ENCODE assay signal across 12 mouse cellular contexts in genomic region chr4:35606200-35606599, GRCm38 (mm10).
"Had no signal": no experiment of that assay in that cellular context is flagged by ENCODE, and none has a peak within 500 bp of the region (broad histone marks: within the 10 kb centered on the region; RNA-seq: fewer than 3 reads in every experiment).

No protein-coding gene starts in this region.

- DNase-seq: gastrocnemius, postnatal 14 days; gastrocnemius, postnatal 36 days; heart, adult 2 months; heart, postnatal 14 days; heart, postnatal 36 days; kidney, adult 11 months; kidney, adult 2 months; kidney, adult 9 months; kidney, postnatal 25 days; kidney, postnatal 4 days; liver; liver, embryonic 13.5 days had no signal
